Mouse (Mus musculus) gastrocnemius, adult 2 months (tissue): ENCODE measurements around the gene Cemip. TPM values are rescaled to one million over a fixed set of nuclear protein-coding genes. Genes with fewer than 3 reads are reported as not detected.

Source experiments
- DNase-seq: peaks from one replicate; pipeline ENCODE4 v3.0.0; 2022
- H3K27ac ChIP-seq: fragments of 200-600 bp; 2 replicates; pipeline ENCODE4 v1.8.1; 2022; ENCODE audit warnings: mild to moderate bottlenecking
- H3K4me3 ChIP-seq: fragments of 200-600 bp; 2 replicates; pipeline ENCODE4 v1.8.1; 2022; ENCODE audit warnings: mild to moderate bottlenecking, moderate library complexity
- CTCF ChIP-seq: fragments of 200-600 bp; IDR thresholded peaks from 2 replicates; pipeline ENCODE4 v1.8.1; 2022; ENCODE audit warnings: antibody characterized with exemption, mild to moderate bottlenecking, moderate library complexity
- intact Hi-C: fragments of 180-260 bp; cut with DNase I; formaldehyde crosslinking; loops from one replicate; pipeline ENCODE4 v1.15.1; 2025
- total RNA-seq, 2 experiments: library from RNA; stranded (reverse); gene quantifications; 2 replicates each; pipeline ENCODE4 v1.2.3; 2021

Cemip gene
- total RNA-seq, 2 experiments from 2014 or later = not detected

DNA sequence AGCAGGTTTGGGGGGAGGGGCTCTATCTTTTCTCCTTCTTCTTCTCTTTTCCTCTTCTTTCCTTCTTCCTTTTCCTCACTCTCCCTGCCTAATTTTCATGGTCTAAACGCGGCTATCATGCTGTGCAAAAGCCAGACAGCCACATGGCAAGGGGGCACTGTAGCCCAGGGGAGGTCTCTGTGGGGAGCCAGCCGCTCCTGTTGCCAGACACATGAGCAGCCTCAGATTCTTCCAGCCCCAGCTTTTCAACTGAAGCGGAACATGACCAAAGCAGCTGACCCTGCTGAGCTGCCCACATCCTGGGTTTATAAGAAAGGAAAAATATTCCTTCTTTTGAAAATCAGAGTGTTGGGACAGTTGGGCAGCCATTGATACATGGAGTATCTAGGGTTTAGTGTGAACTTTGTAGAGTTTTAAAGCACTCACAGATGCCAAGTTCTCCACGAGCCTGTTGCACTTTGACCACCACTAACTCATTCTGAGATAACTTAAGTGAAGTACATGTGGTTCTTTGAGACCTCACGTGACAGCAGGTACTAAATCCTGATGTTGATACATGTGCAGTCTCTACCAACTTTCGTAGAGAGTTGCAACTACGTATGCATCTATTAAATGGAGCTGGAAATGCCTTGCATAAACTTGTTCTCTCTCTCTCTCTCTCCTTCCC, 46.3 kb downstream of the Cemip start:
- no peak for DNase-seq
- intact Hi-C loops = no loop called here
- Histone ChIP-seq H3K4me3 (no peak overlapping the region), H3K27ac (no peak overlapping the region)
- no peak for TF ChIP-seq CTCF

DNA sequence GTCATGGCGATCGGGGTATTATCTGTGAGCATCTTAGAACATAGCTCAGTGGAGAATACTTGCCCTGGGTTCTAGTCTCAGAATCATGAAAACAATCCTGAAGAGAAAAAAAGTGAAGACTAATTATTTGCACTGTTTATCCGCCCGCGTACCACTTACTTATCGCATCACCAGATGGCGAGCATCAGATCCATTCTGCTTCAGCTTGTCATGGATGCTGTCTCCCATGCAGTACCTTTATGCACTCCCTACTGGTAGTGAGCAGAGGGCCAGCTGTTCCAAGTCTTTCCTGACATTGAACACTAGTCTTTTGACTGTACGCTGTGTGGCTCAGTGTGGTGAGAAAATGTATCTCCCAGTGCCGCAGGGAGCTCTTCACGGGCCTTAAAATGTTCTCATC, 47.7 kb downstream of the Cemip start:
- TF ChIP-seq CTCF = no peak
- H3K4me3 ChIP-seq = no peak overlapping the region
- intact Hi-C loops = no loop called here
- no peak overlapping the region for H3K27ac ChIP-seq
- DNase-seq = no peak

DNA sequence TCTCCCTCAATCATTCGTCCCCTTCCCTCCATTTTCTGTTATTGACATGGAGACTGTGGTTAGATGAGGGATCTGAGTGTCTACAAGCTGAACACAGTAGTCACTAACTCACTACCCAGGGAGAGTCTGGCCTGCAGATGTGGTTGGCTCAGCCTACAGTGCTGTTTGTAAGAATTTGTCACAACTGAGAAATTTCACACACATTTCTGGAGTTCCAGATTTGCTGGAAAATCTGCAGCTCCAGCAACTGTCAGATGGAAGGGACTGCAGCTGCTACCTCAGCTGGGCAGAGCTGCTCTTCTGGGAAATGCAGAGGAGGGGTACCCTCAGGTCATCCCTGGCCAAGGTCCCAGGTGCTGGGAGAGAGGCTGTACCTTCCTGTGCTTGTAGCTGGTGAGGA, 53.5 kb downstream of the Cemip start:
- no peak overlapping the region for H3K4me3 ChIP-seq
- DNase-seq = no peak
- intact Hi-C loops = no loop called here

DNA sequence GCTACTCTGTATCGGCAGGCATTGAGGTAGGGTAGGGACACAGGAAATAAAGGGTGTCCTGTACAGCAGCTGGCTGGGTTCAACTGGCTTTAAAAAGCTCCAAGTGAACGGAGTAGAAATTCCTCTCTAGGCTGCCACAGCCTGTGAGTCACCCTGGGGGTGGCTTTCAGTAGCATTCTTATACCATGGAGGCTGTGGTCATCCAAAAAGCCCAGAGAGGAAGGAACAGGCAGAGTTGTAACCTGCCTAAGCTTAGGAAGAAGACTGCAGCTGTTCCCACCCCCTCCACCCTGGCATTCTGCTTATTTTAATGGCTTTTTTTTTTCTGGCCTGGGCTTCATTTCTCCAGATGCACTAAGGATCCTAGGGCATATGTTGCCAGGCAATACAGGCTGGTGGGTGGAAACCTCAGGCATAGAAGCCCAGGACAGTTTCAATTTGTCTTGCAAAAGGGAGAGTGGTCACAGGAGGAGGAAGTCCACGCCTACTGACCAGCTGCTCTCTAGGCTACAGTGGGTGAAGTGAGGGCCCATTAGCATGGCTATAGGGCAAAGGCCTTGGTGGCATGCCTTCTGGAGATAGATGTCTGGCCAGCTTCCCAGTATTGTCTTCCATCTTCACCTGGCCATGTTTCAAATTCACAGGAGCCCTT, 57.1 kb downstream of the Cemip start:
- intact Hi-C loops = no loop called here
- no peak for TF ChIP-seq CTCF
- DNase-seq = no peak
- Histone ChIP-seq H3K27ac (no peak overlapping the region), H3K4me3 (no peak overlapping the region)

More for the DNA sequence above, 53.5 kb downstream of the Cemip start:
- no peak for TF ChIP-seq CTCF
- no peak overlapping the region for H3K27ac ChIP-seq

DNA sequence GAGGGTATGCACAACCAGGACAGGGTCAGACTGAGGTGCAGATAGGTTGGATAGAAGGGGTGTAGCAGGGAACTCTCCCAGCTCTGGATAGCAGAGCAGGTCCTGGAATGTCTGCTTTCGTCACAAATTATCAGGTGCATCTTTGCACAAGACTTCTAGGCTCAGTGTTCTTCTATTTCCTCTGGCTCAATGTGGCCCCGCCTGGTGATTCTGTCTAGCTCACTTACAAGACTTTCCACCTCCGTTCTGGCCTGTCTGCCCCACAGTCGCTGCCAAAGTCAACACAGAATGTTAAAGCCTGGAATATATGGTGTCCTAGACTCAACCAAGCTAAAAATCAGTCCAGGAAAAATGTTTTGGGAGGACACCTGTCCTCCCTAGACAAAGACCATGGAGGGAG, 57.9 kb downstream of the Cemip start:
- intact Hi-C loops = no loop called here
- no peak overlapping the region for H3K27ac ChIP-seq
- H3K4me3 ChIP-seq = no peak overlapping the region
- DNase-seq = no peak
- no peak for TF ChIP-seq CTCF

DNA sequence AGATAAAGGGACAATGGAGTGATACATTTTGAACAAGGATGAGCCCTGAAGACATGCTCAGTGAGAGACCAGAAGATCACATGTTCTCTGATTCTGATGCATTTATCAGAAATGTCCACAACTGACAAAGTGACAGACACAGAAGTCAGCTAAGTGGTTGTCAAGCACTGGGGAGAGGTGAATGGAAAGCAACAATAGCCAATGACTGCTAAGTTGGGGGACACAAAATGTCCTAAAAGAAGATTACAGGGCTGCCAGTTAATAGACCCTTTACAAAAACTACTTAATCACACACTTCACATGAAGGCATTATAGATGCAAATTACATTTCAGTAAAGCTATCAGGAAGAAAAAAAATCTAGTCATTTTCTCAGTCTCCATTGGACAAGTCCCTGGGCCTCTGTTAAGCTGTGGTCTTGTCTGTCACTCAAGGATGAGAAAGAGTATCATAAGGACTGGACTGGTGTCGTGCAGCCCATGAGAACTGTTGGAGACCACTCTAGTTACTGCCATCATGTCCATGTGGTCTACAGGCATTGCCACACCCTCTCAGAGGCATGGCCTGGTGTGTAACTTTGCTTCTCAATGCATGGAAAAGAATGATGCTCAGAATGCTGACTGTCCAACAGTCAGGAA, 59.2 kb downstream of the Cemip start:
- intact Hi-C loops = no loop called here
- no peak for DNase-seq
- Histone ChIP-seq H3K4me3 (no peak overlapping the region), H3K27ac (no peak overlapping the region)
- no peak for TF ChIP-seq CTCF

DNA sequence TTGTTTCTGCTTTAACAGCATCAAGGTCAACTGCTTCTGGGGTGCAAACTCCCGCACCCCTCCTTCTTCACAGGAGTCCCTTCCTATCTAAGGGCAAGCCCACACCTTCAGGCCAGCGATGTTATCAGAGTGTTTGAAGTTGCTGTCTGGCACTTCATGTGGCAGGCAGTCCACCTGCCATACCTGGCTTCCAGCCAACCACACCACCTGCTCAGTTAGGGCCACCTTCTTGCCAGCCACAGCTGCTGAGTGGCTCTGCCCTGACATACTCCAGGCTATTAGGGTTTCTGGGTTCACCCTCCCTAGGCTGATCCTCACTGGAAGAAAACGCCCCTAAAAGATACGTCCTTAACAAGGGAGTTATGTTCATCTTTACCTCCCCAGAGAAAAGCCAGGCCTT, 60.2 kb downstream of the Cemip start:
- DNase-seq = peak; percentile 35
- Histone ChIP-seq H3K27ac (no peak overlapping the region), H3K4me3 (no peak overlapping the region)
- intact Hi-C loops = no loop called here
- no peak for TF ChIP-seq CTCF

DNA sequence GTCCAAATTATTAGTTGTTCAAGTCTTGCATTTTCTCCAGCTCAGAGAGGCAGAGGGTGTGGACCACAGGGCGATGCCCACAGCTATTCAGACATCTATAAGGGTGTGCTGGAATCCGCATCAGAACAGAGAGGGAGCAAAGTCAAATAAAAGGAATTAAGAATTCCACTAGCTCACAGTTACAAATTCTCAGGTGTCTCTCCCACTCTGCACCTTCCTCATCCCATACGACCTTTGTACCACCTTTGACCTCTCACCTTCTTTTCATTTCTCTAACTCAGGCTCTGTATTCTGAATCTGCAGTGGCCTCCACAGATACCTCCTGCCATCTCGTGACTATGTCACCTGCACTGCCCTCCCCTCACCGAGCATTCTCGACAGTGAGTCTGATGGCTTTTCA, 62.8 kb downstream of the Cemip start:
- intact Hi-C loops = no loop called here
- TF ChIP-seq CTCF = no peak
- no peak overlapping the region for H3K27ac ChIP-seq
- no peak overlapping the region for H3K4me3 ChIP-seq
- no peak for DNase-seq

DNA sequence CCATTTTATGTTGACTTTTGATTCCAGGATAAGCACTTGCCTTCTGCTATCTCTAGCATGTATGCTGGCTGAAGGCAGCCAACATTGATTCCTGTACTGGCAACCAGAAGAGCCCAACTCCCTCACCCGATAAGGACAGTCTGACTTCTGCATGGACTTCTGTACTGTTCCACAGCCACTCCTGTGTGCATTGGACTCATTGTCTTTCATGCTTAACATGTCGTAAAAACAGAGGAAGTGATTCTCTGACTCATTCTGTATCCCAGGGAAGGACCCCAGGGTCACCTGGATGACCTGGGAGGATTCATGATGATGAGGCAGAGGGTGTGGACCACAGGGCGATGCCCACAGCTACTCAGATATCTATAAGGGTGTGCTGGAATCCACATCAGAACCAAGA, 63.8 kb downstream of the Cemip start:
- no peak overlapping the region for H3K4me3 ChIP-seq
- TF ChIP-seq CTCF = no peak
- no peak for DNase-seq

DNA sequence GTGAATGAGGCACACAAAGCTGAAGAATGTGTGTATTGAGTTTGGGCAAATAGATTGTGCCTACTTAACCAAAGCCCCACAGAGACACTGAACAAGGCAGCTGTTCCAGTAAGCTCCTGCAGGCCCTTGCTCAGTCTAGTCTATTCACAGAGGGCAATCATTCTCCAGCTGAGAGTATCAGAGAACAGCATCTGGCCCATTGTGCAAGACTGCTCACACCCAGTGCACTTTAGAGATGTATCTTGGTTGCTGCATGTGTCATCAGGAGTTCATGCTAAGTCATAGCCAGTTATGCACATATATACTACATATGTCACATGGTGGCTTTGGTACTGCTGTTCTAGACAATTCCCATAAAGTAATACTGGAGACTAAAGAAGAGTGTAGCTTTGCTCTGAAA, 66.9 kb downstream of the Cemip start:
- no peak for TF ChIP-seq CTCF
- DNase-seq = no peak
- Histone ChIP-seq H3K27ac (no peak overlapping the region), H3K4me3 (no peak overlapping the region)
- intact Hi-C loops = no loop called here

More for the DNA sequence above, 63.8 kb downstream of the Cemip start:
- intact Hi-C loops = no loop called here
- H3K27ac ChIP-seq = no peak overlapping the region

DNA sequence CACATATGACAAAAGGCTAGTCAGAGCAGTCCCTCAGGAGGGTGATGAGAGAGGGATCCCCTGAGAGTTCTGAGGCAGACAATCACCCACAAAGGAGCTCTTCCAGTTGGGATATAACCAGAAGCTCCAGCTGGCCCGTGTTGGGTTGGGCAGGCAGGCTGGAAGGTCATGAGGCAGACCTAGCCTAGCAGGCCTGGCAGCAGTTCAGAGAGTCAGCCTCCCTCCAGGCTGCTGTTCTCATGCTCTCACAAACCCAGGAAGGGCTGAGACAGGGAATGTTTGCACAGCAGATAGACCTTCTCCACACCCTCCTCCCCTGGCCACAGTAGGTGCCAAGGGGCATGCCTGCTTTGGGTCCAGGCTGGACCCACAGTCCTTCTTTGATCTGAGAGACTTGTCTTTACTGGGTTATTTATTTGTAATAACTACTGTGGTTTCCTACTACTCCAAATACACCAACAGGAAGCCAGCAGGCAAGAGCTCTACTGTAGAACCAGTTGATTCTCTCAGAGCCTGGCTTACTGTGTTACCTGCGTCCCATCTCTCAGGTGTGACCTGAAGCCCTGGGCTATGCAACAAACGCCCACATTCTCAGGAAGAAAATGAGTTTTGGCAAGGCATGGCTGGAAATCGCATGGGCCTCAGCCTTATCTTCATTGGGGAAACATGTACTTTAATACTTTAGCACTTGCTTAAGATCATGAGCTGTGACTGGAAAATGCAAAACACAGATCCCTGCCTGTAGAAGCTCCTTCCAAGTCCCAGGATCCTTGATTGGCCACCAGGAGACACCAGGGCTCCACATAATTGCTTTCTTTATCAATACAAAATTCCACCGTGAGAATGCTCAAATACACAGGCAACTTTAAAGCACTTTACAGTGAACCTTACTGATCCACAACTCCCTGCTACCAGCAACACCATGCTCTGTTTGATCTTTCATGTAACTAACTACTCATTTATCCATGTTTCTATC, 67.7 kb downstream of the Cemip start:
- no peak for TF ChIP-seq CTCF
- DNase-seq = peak; percentile 80
- intact Hi-C loops = no loop called here
- H3K4me3 ChIP-seq = no peak overlapping the region
- no peak overlapping the region for H3K27ac ChIP-seq

DNA sequence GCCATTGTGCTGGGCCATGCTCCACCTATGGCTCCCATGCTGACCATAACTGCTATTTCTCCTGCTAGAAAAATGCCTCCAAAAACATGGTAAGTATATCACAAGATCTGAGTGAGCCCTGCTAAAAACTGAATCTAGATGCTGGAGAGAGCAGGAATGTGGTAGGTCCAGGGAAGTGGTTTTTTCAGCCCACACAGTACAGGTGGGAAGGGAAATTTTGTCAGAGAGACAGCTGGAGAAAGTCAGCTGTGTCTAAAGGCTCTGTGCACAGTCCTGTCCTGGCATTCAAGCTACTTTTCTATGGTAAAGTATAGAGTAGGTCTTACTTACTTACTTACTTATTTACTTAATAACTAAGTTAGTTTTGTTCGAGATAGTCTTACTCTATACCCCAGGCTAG, 71.3 kb downstream of the Cemip start:
- no peak overlapping the region for H3K27ac ChIP-seq
- no peak for DNase-seq
- intact Hi-C loops = no loop called here

More for the DNA sequence above, 71.3 kb downstream of the Cemip start:
- no peak for TF ChIP-seq CTCF
- no peak overlapping the region for H3K4me3 ChIP-seq
